Mouse (Mus musculus): Measurements from ENCODE around the gene Ryr3.

DNA sequence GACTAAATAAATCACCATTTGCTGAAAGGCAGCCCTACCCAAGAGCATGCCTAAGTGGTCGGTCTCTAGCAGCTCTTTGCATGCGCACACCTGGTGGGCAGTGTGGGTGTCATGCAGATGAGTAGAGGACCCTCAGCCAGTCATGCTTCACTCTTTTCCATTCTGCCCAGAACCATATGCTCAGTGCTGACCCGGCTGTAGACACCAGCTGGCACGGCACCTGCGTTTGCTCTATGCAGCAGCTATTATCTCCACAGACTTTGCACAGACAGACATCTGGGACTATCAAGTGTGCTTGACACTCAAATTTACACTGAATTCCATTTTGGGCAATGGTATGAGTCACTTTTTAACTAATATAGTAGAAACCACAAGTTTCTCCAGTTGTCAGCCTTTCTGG lies 186.2 kb downstream of the Ryr3 start:
- TF ChIP-seq MAFK (IDR thresholded peaks at IDR 0.05; ENCODE audit: insufficient read depth, low read depth, low read length): no peak
- no peak for TF ChIP-seq CHD2 (IDR thresholded peaks at IDR 0.05; ENCODE audit: low read depth, low read length)
- no peak for TF ChIP-seq ZNF384 (IDR thresholded peaks at IDR 0.05; ENCODE audit: low read depth, low read length)
